Mouse (Mus musculus): ENCODE results near the gene Lrrc17. TPM values are rescaled to one million over a fixed set of nuclear protein-coding genes. Genes with fewer than 3 reads are reported as not detected.
A peak's percentile ranks its signal among the peaks of the same experiment; 100 is the strongest.
"Not testable (repeated sequence)": the region's sequence is repeated elsewhere in the genome, so short reads cannot be mapped to it uniquely, and the experiment has no call there.

The Lrrc17 gene
- total RNA-seq, 2 experiments from 2014 or later = 13.4 to 14.7 TPM

DNA sequence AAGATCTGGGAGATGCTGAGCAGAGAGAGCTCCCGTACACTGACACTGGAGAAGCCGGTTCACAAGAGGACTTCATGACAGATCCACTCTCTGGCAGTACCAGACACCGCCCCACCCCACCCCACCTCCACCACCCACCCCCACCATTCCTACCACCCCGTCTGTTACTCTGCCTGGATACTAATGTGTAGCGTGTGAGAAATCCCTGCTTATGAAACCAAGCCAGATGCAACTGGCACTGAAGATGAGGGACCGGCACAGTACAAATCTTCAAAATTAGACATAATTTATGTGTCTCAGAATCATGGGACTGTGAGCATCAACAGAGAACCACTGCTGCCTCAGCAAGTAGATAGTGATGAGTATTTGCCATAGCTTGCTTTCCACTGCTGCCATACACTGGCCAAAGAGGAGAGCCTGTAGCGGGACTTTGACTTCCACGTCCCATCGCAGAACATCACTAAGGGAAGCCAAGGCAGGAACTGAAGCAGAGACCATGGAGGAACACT lies 49.9 kb downstream of the Lrrc17 start:
- DNase-seq = no peak
- intact Hi-C loops (cut with DNase I) = no loop called here

DNA sequence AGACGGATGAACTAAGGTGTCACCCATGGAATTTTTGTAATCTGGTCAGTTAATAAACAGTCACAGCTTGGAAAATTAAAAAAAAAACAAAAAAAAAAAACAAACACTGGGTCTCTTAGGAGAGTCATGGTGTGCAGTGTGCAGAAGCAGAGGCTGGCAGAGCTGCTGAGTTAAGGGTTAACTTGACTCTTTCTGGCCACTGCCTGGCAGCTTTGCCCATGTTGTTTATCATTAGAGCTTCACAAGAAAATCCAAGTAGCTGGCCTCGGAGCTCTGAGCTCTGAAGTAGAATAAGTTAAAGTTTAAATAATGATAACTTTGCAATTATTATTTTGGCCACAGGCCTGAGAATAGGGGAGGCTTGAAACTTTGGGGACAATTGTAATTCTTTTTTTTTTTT lies 56.2 kb downstream of the Lrrc17 start:
- DNase-seq; intact Hi-C loops (cut with DNase I): not testable (repeated sequence)

- no peak for DNase-seq
- intact Hi-C loops (cut with DNase I) = no loop called here
Measured at GRCm38 (mm10) chr5:21599961-21600360, 56.6 kb downstream of the Lrrc17 start.

DNA sequence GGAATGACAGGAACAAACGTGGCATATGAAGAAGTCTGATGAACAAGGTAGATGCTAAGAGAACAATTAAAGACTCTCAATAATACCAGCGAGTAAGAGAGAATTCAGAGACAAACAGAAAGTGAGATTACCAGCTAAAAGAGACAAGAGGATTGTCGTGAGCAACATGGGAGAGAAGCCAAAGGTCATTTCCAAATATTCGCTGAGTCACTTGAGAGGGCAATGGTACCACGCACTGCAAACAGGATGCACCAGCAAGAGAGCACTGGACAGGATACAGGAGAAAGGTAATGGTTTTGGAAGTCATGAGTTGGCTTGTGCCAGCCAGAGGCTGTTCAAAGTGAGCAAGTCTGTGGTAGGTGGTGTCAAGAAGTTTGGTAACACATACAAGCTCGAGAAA lies 62.6 kb downstream of the Lrrc17 start:
- DNase-seq = no peak
- intact Hi-C loops (cut with DNase I) = no loop called here

GRCm38 (mm10) chr5:21608311-21609304 lies 65.2 kb downstream of the Lrrc17 start:
- DNase-seq = peak in 1 of 2 experiments; percentile 6
- intact Hi-C loops (cut with DNase I) = no loop called here

GRCm38 (mm10) chr5:21610996-21611395 lies 67.6 kb downstream of the Lrrc17 start:
- DNase-seq = no peak
- intact Hi-C loops (cut with DNase I) = no loop called here

GRCm38 (mm10) chr5:21614299-21614698 lies 70.9 kb downstream of the Lrrc17 start:
- DNase-seq; intact Hi-C loops (cut with DNase I): not testable (repeated sequence)

DNA sequence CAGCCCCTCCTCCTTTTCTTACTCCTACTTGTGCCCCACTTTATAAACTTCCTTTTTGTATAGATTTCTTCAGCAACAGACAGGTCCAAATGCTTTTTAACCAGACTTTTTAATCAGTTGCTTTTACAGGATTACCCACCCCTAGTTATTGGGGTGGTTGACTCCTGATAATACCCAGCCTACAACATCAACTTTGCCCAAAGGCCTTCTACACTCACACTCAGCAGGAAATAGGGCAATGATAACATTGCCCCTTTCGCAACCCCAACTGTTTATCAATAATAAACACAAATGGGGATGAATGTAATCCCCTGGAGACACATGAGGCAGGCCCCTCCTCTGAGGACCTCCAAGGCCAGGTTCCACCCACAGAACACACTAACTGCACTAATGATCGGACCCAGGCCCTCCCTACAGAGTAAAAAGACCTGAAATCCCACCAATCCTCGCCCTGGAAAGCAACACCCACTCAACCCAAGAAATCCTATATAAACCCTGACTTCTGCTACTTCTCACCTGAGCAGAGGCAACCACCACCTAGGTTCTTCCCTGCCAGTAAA lies 73.2 kb downstream of the Lrrc17 start:
- DNase-seq = no peak
- intact Hi-C loops (cut with DNase I) = no loop called here

Other genes starting within 250 kb of the Lrrc17 start
- gene Fgl2, start 170.9 kb upstream of the Lrrc17 start, total RNA-seq (2021) = 10 to 100 TPM; 43.8 to 49.0 TPM
- gene Ccdc146, start 118.9 kb upstream of the Lrrc17 start, total RNA-seq (2021) = 1 to 10 TPM; 2.7 to 3.4 TPM
- 10 to 100 TPM; 10.7 to 12.3 TPM for gene Fam185a, start 118.6 kb upstream of the Lrrc17 start, total RNA-seq (2021)
- under 1 TPM; 0.10 TPM for gene Fbxl13, start 102.1 kb downstream of the Lrrc17 start, total RNA-seq (2021)
- 10 to 100 TPM; 14.6 to 15.3 TPM for gene Armc10, start 102.3 kb downstream of the Lrrc17 start, total RNA-seq (2021)
- 1 to 10 TPM; 5.4 to 5.7 TPM for gene Napepld, start 157.8 kb downstream of the Lrrc17 start, total RNA-seq (2021)
- gene Pmpcb, start 193.6 kb downstream of the Lrrc17 start, total RNA-seq (2021) = 100 to 1,000 TPM; 224 TPM
- 10 to 100 TPM; 18.2 to 20.8 TPM for gene Dnajc2, start 241.7 kb downstream of the Lrrc17 start, total RNA-seq (2021)
- 100 to 1,000 TPM in 1 of 2 experiments, 10 to 100 TPM in 1; 98.9 to 101 TPM for gene Psmc2, start 241.7 kb downstream of the Lrrc17 start, total RNA-seq (2021)